Mouse (Mus musculus) thymus, postnatal 14 days (tissue): Measurements from ENCODE around the gene Vcp.

ENCODE experiments used
- DNase-seq: peaks from one replicate; pipeline ENCODE4 v3.0.0; 2021

Vcp gene

GRCm38 (mm10) chr4:42941396-42941795, 58.9 kb downstream of the Vcp start:
- DNase-seq: no peak

- DNase-seq: peak; percentile 34
These were observed 66.7 kb downstream of the Vcp start for GRCm38 (mm10) chr4:42933630-42934029.

GRCm38 (mm10) chr4:42932229-42932969, 67.9 kb downstream of the Vcp start:
- no peak for DNase-seq
